Mouse (Mus musculus) spleen, postnatal 10 days (tissue): Measurements from ENCODE around the gene Bhlhe40.

Source experiments
- DNase-seq, 2 experiments: peaks; one replicate each; pipeline ENCODE4 v3.0.0; 2021 to 2022; ENCODE audit warnings: low spot score in 2 of 2

The Bhlhe40 gene

GRCm38 (mm10) chr6:108694965-108695724 is 34.7 kb downstream of the Bhlhe40 start:
- DNase-seq, result no peak

DNA sequence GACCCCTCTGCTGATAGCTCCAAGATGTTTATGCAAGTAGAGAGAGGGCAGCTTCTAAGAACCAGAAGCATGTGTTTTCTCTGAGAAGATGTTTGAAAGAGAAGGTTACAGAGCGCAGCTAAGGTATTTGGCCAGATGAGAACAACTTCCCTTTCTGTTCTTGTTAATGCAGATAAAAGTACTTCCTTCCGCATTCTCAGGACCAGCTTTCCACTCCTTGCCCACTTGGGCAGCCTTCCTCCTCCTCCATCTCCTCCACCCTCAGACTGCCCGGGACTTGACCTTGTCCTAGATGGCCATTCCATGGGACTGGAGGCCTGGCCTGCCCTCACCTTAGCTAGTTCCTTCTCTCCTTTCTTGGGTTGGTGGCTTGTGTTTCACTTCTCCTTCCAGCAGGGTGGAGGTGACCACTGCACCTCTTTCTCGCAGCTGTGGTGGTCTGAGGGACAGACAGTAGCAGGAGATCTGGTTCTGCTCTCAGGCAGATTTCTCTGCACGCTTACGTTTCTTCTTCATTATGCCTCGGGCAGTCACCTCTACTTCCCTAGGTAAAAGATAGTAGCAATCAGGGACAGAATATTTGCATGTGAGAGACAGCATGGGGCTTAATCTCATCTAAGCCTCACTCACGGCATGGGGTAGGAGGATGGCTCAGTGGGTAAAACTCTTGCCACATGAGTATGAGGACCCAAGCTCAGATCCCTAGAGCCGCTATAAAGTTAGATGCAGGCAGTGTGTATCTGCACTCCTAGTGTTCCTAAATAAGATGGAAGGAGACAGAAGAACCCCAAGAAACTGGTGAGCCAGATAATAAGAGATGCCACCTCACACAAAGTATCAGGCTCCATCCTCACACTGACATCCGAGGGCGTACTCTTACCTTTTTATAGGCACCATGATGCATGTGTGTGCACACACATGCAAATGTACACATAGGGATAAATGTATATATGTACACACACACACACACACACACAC is 35.7 kb downstream of the Bhlhe40 start:
- peak; percentile 32 to 39 for DNase-seq

- no peak for DNase-seq
These were observed 36.4 kb downstream of the Bhlhe40 start for GRCm38 (mm10) chr6:108696822-108697202.

DNA sequence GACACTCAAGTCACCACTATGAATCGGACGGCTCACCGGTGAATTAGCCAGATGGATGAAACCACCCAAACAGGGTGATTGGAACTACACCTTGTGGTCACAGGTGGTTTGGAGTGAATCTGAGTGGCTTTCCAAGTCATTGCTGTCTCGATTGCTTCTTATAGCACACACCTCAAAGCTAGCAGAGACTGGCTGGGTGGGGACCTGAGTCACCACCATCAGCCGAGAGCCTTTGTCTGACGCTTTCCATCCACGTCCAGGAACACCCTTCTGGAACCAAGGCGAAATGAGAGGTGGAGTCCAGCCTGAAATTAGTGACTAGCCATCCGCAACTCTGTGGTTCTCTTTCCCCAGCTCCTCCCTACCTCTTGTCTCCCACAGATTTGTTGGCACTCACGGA is 36.9 kb downstream of the Bhlhe40 start:
- DNase-seq, result no peak

DNA sequence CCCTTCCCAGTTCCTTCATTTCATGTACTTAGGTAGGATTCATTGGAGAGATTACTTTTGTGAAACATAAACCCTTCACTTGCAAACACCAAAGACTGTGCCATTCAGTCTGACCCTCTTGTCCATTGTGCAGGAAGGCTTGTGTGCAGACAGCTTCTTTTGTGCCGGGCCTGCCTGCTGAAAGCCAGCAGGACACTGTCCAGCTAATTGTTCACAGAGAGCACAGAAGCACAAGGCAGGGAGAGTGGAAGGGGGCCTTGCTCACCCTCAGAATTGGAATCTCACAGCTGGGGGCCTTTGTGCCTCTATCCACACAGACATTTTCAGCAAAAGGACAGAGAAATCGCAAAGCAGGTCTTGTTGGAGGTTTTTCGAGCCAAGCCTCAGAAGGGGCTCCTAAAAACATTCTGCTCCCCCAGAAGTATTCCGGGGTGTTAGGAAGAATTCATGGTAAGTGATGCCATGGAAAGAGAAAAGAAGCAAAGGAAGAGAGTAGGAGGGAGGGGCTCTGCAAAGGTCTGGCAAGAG is 38.0 kb downstream of the Bhlhe40 start:
- no peak for DNase-seq

GRCm38 (mm10) chr6:108699679-108700078 is 39.2 kb downstream of the Bhlhe40 start:
- no peak for DNase-seq

- DNase-seq, result no peak
These were observed 40.4 kb downstream of the Bhlhe40 start for GRCm38 (mm10) chr6:108700638-108701343.

DNA sequence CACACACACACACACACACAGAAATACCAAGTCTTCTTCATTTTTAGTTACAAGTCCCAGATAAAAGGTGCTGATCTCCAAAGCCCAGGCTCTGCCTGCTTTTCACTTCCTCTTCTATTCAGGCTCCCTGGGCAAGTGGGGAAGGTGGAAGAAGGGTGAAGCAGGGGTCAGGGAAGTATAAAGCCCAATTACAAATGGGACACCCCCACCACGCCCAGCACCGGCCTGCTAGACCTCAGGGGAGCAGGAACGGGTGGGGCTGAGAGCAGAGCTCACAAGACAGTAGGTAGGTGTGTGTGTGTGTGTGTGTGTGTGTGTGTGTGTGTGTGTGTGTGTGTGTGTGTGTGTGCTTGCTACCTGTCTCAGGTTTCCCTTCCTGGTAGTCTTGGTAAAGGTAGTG is 42.2 kb downstream of the Bhlhe40 start:
- DNase-seq, result no peak

DNA sequence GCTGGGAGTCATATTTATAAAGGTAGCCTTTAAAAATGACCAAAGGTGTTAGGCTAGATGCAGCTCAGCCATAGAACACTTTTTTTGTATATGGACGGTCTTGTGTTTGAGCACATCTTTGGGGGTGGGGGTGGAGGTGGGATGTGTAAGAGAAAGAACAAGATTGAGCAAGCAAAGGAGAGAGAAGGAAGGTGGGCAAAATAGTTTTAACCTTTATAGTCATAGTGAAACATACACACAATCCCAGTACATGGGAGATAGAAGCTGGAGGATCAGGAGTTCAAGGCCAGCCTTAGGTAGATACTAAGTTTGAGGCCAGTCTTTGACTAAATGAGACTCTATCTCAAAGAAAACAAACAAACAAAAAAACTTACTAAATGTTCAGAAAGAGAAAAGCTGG is 42.7 kb downstream of the Bhlhe40 start:
- DNase-seq, result no peak

DNA sequence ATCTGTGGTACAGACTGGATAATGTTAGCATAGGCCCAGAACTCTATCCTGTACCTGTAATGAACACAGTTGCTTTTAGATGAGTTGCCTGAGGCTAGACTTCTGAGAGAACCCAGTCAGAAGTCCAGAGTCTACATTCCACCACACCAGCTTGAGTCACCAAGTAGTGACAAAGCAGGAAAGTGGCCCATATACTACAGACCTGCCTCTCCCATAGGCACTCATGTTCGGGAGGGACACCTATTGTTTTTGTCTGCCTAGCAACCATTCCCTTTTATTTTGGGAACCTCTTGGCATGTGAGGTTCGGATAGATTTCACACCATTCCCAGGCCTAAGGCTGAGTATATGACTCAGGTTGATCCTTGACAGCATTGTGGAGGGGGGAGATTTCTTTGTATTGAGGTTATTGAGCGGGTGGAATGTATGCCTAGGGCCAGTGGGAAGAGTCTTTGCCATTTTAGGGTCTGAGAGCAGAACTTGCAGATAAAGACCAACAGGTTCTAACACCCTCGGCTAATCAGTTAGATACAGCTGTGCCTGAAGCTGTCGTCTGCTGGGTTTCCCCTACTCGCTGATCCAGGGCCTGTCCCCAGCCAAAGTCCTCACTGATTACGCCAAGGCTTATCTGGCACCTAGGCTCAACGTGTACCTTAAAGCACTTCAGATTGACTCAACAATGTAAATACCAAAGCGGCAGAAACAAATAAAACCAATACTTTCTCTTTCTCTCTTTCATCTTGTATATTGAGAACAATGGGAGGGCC is 44.1 kb downstream of the Bhlhe40 start:
- DNase-seq, result no peak

DNA sequence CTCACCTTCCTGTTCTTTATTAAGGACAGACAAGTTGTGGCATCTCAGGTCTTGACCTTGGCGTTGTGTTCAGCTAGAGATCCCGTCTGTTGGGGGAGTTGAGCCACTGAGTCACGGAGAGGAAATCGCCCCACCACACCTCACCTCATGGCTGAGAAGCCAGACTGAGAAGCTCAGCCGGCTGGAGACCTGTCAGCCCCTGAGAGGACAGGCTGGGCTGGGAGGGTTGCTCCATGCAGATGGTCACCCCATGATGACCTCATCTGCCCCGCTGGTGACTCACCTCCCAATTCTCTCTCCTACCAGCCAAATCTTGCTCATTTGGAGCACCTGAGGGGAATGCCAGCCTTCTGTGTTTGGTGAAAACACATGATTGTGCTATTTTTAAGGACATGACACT is 45.5 kb downstream of the Bhlhe40 start:
- no peak for DNase-seq

DNA sequence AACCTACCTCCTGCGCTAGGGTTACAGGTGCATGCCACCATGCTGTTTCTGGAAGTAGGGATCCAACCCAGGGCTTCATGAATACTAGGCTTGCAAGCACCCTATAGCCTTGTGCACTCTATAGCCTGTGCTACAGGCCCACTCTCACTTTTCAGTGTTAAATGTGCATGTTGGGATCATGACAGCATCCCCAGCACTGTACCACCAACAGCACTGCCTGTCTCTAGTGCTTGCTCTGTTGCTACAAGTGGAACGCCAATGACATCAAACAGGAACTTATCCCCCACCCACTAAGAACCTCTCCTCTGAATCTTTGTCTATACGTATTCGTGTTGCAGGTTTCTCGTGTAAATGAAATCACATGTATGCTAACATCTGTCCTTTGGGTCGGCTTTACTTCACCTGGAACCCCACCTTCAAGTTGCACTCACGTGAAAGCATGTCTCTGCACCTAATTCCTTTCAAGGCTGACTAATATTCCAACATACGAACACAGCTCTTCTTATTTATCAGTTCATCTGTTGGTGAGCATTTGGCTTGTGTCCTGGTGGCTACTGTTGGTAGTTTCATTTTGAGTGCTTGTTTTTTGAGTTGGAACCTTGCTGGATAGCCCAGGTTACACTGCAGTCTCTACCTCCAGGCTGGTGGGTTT is 46.7 kb downstream of the Bhlhe40 start:
- no peak for DNase-seq

DNA sequence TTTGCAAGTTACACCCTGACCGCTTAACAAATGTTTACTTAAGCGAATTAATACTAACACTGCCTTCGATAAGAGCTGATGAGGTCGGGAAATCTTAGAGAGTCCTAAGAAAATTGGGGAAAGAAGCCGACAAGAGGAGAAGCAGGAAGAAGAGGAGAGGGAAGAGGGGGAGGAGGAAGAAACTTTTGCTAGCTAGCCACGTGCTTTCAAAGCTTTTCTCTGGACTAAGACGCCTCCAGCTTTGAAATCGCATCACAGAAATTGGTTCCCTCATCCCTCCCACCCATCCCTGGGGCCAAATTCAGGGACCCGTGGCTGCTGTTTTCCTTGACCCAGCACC is 48.7 kb downstream of the Bhlhe40 start:
- DNase-seq, result no peak

DNA sequence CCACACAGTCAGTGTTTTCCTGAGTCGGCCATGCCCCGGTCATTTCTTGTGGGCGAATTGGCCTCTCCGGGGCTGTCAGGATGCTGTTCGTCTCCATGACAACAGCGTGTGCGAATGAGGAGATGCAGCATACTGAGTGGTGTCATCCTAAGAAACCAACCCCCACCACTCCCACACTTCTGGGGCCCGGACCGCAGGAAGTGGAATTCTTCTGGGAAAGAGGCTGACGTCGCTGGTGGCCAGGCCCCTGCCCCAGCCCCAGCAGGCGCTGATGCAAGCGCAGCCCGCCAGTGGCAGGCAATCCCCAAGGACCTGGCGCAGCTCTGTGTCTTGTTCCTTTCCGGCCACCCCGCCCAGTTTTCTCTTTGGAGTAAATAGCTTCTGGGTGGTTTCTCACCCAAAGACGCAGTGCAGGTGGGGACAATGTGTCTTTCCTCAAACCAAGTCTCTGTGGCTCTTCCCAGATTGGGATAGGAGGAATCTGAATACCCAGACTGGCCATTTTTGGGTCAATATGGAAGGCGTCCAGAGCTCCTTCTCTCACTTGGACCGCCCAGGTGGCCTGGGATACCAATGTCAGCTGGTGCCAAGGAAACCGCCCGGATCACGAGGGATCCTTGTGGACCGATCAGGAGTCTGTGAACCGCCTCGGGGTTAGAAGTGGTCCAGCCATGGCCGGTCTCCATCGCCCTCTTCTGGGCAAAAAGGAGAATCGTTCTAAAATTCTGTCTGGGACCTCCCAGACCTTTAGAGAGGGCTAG is 49.2 kb downstream of the Bhlhe40 start:
- DNase-seq, result peak in 1 of 2 experiments; percentile 51

DNA sequence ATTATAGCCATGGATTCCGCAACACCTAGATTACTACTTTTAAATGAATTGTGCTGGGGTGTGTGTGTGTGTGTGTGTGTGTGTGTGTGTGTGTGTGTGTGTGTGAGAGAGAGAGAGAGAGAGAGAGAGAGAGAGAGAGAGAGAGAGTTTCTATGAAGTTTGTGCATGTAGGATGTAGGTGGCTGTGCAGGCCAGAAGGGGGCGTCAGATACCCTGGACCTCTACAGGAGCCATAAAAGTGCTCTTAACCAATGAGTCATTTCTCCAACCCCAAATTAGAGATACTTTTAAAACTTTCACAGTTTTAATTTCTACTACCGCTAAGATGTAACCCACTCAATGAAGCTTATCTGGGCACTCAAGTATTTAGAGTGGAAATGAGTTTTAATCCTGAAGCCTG is 50.2 kb downstream of the Bhlhe40 start:
- DNase-seq, result peak in 1 of 2 experiments; percentile 52

GRCm38 (mm10) chr6:108711192-108711964 is 50.9 kb downstream of the Bhlhe40 start:
- DNase-seq, result no peak

- DNase-seq, result no peak
These were observed 51.7 kb downstream of the Bhlhe40 start for GRCm38 (mm10) chr6:108712148-108712547.

DNA sequence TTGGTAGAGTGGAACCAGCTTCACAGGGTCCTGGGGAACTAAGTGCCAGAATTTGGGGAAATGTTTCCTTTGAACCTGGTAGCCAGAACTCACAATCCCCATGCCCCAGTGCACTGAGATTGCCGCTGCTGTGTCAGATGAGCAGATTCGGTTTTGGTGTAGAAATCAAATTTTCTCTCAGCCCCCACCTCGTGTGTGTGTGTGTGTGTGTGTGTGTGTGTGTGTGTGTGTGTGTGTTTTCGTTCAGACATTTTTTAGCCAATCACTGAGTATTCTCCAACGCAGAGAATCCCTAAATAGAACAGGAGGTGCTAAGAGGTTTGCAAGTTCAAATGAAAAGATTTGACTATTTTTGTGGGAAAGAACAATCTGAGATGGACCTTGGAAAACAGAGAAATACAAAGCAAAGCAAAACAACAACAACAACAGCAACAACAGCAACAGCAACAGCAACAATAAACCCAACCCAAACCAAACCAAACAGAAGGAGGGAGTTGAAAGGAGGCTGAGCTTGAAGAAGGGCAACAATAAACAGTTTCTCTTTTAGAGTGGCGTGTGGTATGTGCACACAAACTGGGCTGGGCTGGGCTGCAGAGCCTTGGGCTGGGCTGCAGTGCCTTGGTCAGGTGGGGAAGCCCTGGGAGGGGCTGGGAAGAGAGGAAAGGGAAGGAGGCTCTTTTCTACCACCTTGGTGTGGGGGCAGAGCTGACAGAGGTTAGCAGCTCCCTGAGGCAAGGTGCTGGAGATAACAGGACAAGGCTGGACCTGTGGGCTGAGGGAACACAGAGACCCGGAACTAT is 52.9 kb downstream of the Bhlhe40 start:
- no peak for DNase-seq
